Mouse (Mus musculus) frontal cortex, postnatal 25 days (tissue): ENCODE results near the gene Alkbh2.

Source experiments
- DNase-seq, 2 experiments: peaks; one replicate each; pipeline ENCODE4 v3.0.0; 2022; ENCODE audit warnings: low spot score in 2 of 2

Alkbh2 gene

GRCm38 (mm10) chr5:114146028-114146888 is 18.2 kb upstream of the Alkbh2 start, which contains the start of gene Acacb:
Gene Acacb (plus strand): TSS chr5:114146535.
- DNase-seq = no peak

GRCm38 (mm10) chr5:114139175-114139574 is 11.2 kb upstream of the Alkbh2 start:
- peak; percentile 46 to 55 for DNase-seq

GRCm38 (mm10) chr5:114138277-114139164 is 10.5 kb upstream of the Alkbh2 start:
- no peak for DNase-seq

GRCm38 (mm10) chr5:114137481-114138276 is 9.7 kb upstream of the Alkbh2 start:
- DNase-seq = no peak

- no peak for DNase-seq
These were observed 7.5 kb upstream of the Alkbh2 start for GRCm38 (mm10) chr5:114135516-114135915.

- DNase-seq = peak in 1 of 2 experiments; percentile 22
These were observed 6.1 kb upstream of the Alkbh2 start for GRCm38 (mm10) chr5:114134091-114134534.

GRCm38 (mm10) chr5:114132841-114133240 is 4.8 kb upstream of the Alkbh2 start:
- no peak for DNase-seq

GRCm38 (mm10) chr5:114131521-114131840 is 3.5 kb upstream of the Alkbh2 start:
- DNase-seq = no peak

GRCm38 (mm10) chr5:114130698-114131520 is 2.9 kb upstream of the Alkbh2 start:
- peak; percentile 87 for DNase-seq

GRCm38 (mm10) chr5:114130211-114130605 is 2.2 kb upstream of the Alkbh2 start, which contains the start of gene Ung:
Gene Ung (plus strand): TSS chr5:114130386.
- no peak for DNase-seq

GRCm38 (mm10) chr5:114129550-114130210 is 1.7 kb upstream of the Alkbh2 start:
- DNase-seq = no peak

- DNase-seq = no peak
These were observed 1.3 kb downstream of the Alkbh2 start for GRCm38 (mm10) chr5:114126499-114127244.

GRCm38 (mm10) chr5:114126008-114126407 is 2.0 kb downstream of the Alkbh2 start:
- no peak for DNase-seq

- DNase-seq = no peak
These were observed 8.2 kb downstream of the Alkbh2 start for GRCm38 (mm10) chr5:114119806-114120205.

- DNase-seq = no peak
These were observed 11.4 kb downstream of the Alkbh2 start for GRCm38 (mm10) chr5:114116586-114116985.

- DNase-seq = no peak
These were observed 13.0 kb downstream of the Alkbh2 start for GRCm38 (mm10) chr5:114115030-114115429.

- DNase-seq = no peak
These were observed 14.7 kb downstream of the Alkbh2 start for GRCm38 (mm10) chr5:114113334-114113733.

- DNase-seq = no peak
These were observed 21.6 kb downstream of the Alkbh2 start for GRCm38 (mm10) chr5:114106391-114106935.

- DNase-seq = no peak
These were observed 25.2 kb downstream of the Alkbh2 start for GRCm38 (mm10) chr5:114102807-114103206.
